Mouse (Mus musculus): ENCODE results near the gene BC030867.

GRCm38 (mm10) chr11:102266631-102267355, 18.1 kb downstream of the BC030867 start:
- TF ChIP-seq POLR2A (IDR thresholded peaks at IDR 0.05; ENCODE audit: control insufficient read depth in 1 of 2, insufficient read depth in 1 of 2, low read depth in 1 of 2, low read length in 2 of 2, poor library complexity in 1 of 2): no peak
- no peak for TF ChIP-seq CTCF (IDR thresholded peaks at IDR 0.05 in 2 of 3, conservative IDR thresholded peaks at IDR 0.05 in 1 of 3; ENCODE audit: control insufficient read depth in 1 of 3, insufficient read depth in 1 of 3, low read depth in 2 of 3, low read length in 3 of 3, poor library complexity in 1 of 3, severe bottlenecking in 1 of 3)
- no peak for TF ChIP-seq E2F4 (IDR thresholded peaks at IDR 0.05; ENCODE audit: borderline replicate concordance, low read depth, low read length)
- no peak for TF ChIP-seq ZKSCAN1 (IDR thresholded peaks at IDR 0.05; ENCODE audit: low read depth, low read length)
- no peak for TF ChIP-seq EP300 (IDR thresholded peaks at IDR 0.05; ENCODE audit: low read depth in 1 of 2, low read length in 2 of 2)
- no peak for TF ChIP-seq SMC3 (IDR thresholded peaks at IDR 0.05; ENCODE audit: low read depth, low read length)
- no peak; the same call in 1 of the 2 replicates for TF ChIP-seq GABPA (IDR thresholded peaks at IDR 0.05; ENCODE audit: low read depth, low read length)
- TF ChIP-seq TCF12 (IDR thresholded peaks at IDR 0.05; ENCODE audit: low read depth, low read length): no peak
- no peak for TF ChIP-seq SIN3A (IDR thresholded peaks at IDR 0.05; ENCODE audit: low read length)
- TF ChIP-seq MYC (IDR thresholded peaks at IDR 0.05; ENCODE audit: low read depth, low read length): no peak
- no peak for TF ChIP-seq MAZ (IDR thresholded peaks at IDR 0.05; ENCODE audit: low read depth, low read length)
